Mouse (Mus musculus): Measurements from ENCODE around the gene Sorcs2. TPM values are rescaled to one million over a fixed set of nuclear protein-coding genes. Genes with fewer than 3 reads are reported as not detected.

The Sorcs2 gene
- total RNA-seq, 2 experiments from 2014 or later: 0.94 to 2.3 TPM

DNA sequence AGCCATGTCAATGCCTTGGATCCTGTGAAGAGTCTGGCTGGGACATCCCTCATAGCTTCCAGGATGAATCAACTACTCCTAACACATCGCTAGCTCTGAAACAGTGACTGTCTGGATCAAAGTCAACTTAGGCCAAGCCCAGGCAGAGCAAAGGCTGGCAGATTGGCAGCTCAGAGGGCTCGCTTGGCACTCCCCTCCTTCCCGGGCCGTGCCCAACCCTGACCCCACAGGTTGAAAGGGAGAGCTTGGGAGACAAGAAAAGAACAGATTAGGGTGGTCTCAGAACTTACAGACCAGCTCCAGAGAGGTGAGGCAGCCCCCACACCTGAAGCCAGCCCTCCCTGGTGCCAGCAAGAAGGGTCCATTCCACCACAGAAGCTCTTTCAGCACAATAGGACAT is 14.5 kb downstream of the Sorcs2 start:
- Histone ChIP-seq H3K27ac (no peak overlapping the region), H3K4me3 (no peak overlapping the region)
- no peak for TF ChIP-seq CTCF (IDR thresholded peaks at IDR 0.05)
- peak; percentile 38 for DNase-seq
- intact Hi-C loops (cut with DNase I): no loop called here

DNA sequence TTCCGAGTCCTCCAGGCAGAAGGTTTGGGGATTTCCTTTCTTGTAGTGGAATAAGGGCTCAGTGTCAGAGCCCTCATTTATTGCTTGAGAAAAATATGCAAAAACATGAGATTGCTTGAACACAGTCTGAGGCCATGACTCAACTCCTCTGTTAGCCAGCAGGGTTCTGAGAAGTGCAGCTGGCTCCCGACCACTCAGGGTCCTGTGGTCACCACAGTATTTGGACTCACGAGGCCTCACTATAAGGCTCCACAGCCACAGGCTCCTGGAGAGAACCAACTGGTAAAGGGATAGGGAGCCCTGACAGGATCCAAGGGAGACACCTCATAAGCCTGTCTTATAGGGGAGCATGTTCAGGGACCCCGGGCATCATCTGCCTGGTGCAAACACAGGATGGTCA is 15.2 kb downstream of the Sorcs2 start:
- intact Hi-C loops (cut with DNase I): no loop called here
- no peak for TF ChIP-seq CTCF (IDR thresholded peaks at IDR 0.05)
- no peak for DNase-seq
- no peak overlapping the region for H3K4me3 ChIP-seq
- H3K27ac ChIP-seq: no peak overlapping the region

DNA sequence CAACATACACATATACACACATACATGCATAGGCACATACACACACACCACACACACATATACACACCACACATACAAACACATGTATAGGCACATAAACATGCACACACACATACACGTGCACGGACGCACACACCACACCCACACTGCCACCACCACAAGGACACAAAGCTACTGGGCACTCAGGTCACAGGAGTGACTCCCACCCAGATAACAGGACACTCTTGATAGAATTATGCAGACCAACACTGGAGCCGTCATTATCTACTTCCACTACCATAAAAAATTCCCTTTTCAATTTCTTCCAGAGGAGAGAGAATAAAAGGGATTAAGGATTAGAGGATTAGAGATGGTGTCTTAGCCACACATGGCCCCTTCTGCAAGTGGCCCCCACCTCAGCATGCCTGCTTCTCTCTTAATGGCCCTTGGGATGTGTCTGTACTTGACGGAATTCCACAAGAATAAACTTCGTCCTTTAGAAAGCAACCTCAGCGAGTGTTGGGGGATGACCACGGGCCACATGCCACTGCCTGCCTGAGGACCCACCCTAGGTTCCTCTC is 15.7 kb downstream of the Sorcs2 start:
- no peak for TF ChIP-seq CTCF (IDR thresholded peaks at IDR 0.05)
- Histone ChIP-seq H3K27ac (no peak overlapping the region), H3K4me3 (no peak overlapping the region)
- DNase-seq: no peak
- intact Hi-C loops (cut with DNase I): no loop called here

DNA sequence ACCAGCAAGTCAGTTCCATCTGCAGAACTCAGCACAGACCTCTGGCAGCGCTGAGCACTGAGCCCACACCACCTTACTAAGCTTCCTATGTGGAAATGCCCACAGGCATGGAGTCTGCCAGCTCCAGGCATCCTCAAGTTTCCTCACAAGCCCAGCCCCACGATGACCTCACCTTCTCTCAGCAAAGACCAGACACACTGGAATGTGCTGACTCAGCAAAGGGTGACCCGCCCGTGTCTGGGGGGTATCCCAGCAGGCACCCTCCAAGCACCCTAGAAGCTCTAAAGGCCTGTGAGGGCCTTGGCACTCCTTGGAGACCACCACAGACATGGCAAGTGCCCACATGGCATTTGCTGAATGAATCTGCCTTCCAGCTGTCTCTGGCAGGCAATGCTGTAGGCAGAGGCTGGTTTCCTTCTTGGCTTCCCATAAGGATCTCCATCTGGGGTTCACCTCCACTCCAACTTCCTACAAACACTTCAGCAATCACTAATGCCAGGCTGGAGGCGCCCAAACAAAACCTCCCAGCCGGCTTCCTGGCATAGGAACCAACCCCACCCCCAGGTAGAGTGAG is 17.9 kb downstream of the Sorcs2 start:
- peak; percentile 75 for DNase-seq
- Histone ChIP-seq H3K27ac (peak overlapping the region; percentile 79), H3K4me3 (no peak overlapping the region)
- intact Hi-C loops (cut with DNase I): no loop called here
- TF ChIP-seq CTCF (IDR thresholded peaks at IDR 0.05): no peak

DNA sequence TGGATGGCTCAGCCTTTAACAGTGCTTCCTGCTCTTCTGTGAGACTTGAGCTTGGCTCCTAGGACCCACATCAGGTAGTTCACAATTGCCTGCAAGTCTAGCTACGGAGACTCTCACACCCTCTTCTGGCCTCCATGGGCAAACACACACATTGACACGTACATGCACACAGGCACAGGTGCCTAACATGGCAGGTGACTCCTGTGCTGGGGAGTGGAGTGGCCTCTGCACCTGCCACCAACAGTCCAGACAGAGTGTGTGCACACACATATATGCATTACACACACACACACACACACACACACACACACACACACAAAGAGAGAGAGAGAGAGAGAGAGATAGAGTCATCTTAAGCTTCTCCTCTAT is 19.6 kb downstream of the Sorcs2 start:
- Histone ChIP-seq H3K27ac (no peak overlapping the region), H3K4me3 (no peak overlapping the region)
- TF ChIP-seq CTCF (IDR thresholded peaks at IDR 0.05): no peak
- intact Hi-C loops (cut with DNase I): no loop called here
- no peak for DNase-seq

DNA sequence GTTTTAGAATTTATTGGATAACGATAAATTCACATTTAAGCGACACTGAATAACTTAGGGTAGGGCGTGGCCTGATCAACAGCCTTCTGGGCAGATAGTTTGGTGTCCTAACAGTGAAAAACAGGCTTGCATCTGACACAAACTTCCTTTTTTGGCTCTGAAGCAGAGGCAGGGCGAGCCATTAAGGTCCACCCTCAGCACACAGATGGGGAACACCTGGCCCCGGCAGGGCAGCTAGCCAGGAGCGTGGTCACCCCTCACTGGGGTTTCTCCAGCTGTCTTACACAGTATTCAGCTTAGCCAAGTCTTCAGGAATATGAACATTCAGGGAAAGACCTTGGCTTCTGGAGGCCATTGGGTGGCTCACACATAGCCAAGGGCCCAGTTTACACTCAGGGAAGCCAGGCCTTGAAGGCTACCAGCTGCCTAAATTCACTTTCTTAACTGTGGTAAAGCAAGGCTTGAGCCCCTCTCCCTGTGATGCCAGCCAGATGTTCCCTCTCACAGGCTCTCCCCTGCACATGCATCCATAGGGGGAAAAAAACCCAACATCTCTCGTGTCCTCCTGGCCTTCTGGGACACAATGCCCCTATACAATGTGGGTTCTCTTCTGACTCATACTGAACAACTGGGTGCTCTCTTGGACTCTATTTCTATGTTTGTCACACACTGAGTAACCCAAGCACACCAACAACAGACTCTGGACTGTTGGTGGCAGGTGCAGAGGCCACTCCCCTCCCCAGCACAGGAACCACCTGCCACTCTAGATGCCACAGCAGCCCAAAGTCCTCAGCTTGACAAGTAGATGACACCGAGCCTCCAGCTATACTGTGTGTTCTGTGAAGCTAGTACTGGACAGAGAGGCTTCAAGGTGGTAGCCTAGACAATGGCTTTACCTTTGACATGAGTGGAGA is 20.2 kb downstream of the Sorcs2 start:
- peak; percentile 73 for DNase-seq
- TF ChIP-seq CTCF (IDR thresholded peaks at IDR 0.05): no peak
- Histone ChIP-seq H3K4me3 (no peak overlapping the region), H3K27ac (peak overlapping the region; percentile 9; the same call in 1 of the 2 replicates)
- intact Hi-C loops (cut with DNase I): no loop called here

DNA sequence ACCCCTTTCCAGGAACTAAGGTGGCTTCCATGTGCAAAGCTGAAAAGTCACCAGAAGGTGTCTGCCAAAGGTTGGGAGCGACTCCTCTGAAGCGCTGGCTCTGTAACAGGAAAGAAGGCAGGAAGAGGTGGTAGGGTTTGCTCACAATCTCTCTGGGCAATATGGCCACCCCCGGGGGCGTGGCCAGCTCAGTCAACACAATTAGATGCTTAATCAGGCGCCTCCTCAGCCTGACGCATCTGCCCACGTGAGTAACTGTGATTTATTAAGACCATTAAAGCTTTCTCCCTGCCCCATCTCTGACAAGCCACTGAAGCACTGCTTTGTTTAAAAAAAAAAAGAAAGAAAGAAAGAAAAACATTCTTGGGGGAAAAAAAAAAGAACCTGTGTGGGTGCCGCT is 22.1 kb downstream of the Sorcs2 start:
- intact Hi-C loops (cut with DNase I): no loop called here

DNA sequence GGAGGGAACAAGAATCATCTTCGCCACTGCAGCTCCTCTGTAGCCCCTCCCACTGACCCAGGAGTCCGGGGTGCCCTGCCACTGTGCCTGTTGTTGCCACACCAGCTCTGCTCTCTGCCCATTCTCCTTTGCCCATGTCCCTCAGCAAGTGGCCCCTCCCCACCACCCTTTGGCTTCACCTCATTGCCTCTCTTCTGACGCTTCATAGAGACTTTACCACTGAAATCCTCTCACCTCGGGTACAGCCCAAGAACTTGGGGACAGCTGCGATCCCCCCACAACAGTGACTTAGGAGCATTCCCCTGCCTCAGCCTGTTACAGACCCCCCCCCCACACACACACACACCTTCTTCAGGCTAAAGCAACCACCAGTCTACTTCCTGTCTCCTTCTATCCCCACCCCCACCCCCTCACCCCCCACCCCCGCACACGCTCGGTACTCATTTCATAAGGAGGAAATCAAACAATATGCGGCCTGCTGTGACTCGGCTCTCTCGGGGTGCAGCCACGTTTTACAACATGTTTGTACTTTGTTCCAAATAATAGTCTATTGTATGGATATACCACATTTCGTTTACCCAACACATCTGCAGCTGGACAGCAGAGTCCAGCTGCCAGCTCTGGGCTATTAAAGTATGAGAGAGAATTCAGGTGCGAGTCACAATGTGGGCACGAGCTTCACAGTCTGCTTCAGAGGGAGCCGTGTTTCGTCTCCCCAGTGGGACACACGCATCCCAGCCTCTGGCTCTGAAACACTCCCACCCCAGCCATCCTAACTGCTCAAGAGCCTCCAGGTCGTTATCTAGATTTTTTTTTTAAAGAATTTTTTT is 23.5 kb downstream of the Sorcs2 start:
- no peak overlapping the region for H3K27ac ChIP-seq

More for the DNA sequence above, 22.1 kb downstream of the Sorcs2 start:
- Histone ChIP-seq H3K4me3 (no peak overlapping the region), H3K27ac (no peak overlapping the region)
- TF ChIP-seq CTCF (IDR thresholded peaks at IDR 0.05): no peak
- no peak for DNase-seq

DNA sequence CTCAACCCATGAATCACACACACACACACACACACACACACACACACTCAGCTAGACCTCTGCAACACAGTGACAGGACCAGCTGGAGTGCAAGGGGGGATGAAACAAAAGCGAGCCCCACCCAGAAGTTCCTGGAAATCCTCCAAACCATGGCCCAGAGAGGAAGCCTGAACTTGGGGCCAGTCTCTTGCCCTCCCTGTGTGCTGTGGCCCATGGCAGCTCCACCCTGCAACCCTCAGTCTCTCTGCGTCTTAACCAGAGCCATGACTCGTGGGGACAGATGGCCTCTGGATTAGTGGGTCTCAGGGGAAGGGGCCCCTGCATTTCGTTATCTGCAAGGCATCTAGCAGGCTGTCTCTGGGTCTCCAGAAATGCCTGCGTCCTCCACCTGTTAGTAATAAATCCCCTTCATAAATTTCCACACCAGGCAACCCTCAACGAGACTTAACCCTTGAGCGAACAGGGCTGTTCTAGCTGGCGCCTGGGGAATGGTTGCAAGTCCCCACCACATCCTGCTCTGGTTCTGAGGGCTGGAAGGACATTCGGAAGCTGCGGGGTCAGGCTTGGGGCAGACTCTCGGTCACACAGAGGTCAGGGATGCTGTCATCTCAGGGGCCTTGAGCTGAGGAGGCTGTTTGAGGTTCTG is 24.6 kb downstream of the Sorcs2 start:
- intact Hi-C loops (cut with DNase I): no loop called here
- DNase-seq: no peak
- no peak overlapping the region for H3K4me3 ChIP-seq
- TF ChIP-seq CTCF (IDR thresholded peaks at IDR 0.05): no peak
- H3K27ac ChIP-seq: no peak overlapping the region

More for the DNA sequence above, 23.5 kb downstream of the Sorcs2 start:
- no peak overlapping the region for H3K4me3 ChIP-seq
- intact Hi-C loops (cut with DNase I): no loop called here
- no peak for TF ChIP-seq CTCF (IDR thresholded peaks at IDR 0.05)
- DNase-seq: no peak

DNA sequence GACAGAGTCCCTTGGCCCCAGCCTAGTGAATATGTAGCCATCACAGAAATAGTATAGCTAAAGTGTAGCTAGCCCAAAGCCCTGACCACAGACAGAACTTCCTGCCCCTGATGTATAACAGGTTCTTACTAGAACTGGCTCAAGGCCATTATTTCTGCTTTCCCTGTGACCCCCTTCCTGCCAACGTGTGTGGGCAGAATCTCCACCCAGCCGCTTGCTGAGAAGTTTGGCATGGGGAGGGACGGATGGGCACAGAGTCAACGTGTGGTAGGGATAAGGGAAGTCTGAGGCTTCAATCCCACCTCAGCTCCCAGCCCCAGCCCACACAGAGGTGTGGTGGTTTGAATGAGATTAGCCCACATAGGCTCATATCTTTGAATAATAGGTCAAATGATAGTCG is 26.2 kb downstream of the Sorcs2 start:
- no peak for TF ChIP-seq CTCF (IDR thresholded peaks at IDR 0.05)
- intact Hi-C loops (cut with DNase I): no loop called here
- H3K4me3 ChIP-seq: no peak overlapping the region
- H3K27ac ChIP-seq: no peak overlapping the region
- no peak for DNase-seq

DNA sequence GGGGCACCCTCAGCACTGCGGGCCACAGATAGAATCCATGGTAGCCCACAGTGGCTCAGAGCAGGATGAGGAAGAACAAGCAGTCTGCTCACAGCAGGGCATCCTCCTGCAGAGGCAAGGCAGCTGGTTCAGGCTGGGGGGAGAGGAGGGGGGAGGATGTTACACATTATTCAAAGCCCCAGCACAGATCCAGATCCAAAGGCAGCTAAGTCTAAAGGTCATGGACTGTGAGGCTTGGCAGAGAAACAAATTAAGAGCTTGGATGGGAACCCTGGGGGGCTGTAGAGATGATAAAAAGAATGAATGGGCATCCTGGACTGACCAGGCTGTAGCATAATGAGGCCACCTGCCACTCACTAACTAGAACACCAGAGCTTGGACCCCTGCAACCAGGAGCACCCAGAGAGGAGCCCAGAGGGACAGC is 28.7 kb downstream of the Sorcs2 start:
- H3K4me3 ChIP-seq: no peak overlapping the region
- intact Hi-C loops (cut with DNase I): no loop called here
- H3K27ac ChIP-seq: peak overlapping the region; percentile 92
- no peak for DNase-seq
- TF ChIP-seq CTCF (IDR thresholded peaks at IDR 0.05): no peak

DNA sequence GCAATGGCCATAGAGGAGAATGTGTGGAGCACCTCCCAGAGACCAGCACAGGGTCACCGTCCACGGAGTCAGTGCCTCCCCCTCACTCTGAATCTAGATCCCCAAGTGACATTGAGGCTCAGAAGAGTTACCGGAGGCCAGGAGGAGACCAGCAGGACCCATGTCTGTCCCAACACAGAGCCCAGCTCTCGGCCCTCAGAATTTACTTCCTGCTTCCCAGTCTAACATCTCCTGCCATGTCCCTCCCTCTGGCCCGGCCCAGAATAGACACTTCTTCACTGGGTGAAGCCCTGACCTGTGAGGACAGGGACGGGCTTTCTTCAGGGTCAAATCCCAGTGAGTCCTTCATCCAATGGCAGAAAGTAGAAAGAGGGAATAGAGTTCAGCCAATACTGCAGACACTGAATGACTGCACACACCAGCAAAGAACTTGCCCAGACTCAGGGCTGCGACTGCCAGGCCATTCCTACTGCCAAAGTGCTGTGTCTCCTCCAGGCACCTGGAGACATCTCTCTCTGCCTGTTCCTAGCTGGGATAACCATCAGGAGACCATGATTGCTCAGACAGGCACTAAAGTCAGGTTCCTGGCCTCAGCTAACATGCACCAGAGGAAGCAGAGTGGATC is 29.3 kb downstream of the Sorcs2 start:
- Histone ChIP-seq H3K27ac (peak overlapping the region; percentile 92), H3K4me3 (no peak overlapping the region)

More for the DNA sequence above, 29.3 kb downstream of the Sorcs2 start:
- intact Hi-C loops (cut with DNase I): no loop called here
- no peak for TF ChIP-seq CTCF (IDR thresholded peaks at IDR 0.05)
- peak; percentile 61 for DNase-seq
